Mouse (Mus musculus) heart, embryonic 13.5 days (tissue): ENCODE data around the gene Sumf1. TPM values are rescaled to one million over a fixed set of nuclear protein-coding genes. Genes with fewer than 3 reads are reported as not detected.

Experiments
- ATAC-seq: fragments of 200-750 bp; cut with Nextera tagmentation; 2 replicates; pipeline ENCODE4 v1.8.0; 2017; ENCODE audit warnings: moderate TSS enrichment; ENCODE audit not compliant: insufficient number of reproducible peaks, low FRiP score, low TSS enrichment; ENCODE audit errors: extremely low read depth
- H3K27ac ChIP-seq: fragments of 300-500 bp; sonication (generic); replicated peaks from 2 replicates; pipeline ENCODE4 v1.5.1; 2015; ENCODE audit warnings: moderate library complexity, mild to moderate bottlenecking, inconsistent platforms
- H3K27me3 ChIP-seq: fragments of 300-500 bp; sonication (generic); replicated peaks from 2 replicates; pipeline ENCODE4 v1.6.1; 2015; ENCODE audit warnings: mild to moderate bottlenecking, inconsistent platforms
- H3K36me3 ChIP-seq: fragments of 300-500 bp; sonication (generic); 2 replicates; pipeline ENCODE4 v1.6.1; 2015; ENCODE audit warnings: mild to moderate bottlenecking, inconsistent platforms
- H3K4me1 ChIP-seq: fragments of 300-500 bp; sonication (generic); 2 replicates; pipeline ENCODE4 v1.6.1; 2015; ENCODE audit warnings: inconsistent platforms
- H3K4me2 ChIP-seq: fragments of 300-500 bp; sonication (generic); 2 replicates; pipeline ENCODE4 v1.6.1; 2015; ENCODE audit warnings: inconsistent platforms, mild to moderate bottlenecking, moderate library complexity
- H3K4me3 ChIP-seq: fragments of 300-500 bp; sonication (generic); 2 replicates; pipeline ENCODE4 v1.5.1; 2015; ENCODE audit warnings: moderate library complexity, mild to moderate bottlenecking, inconsistent platforms
- H3K9ac ChIP-seq: fragments of 300-500 bp; sonication (generic); 2 replicates; pipeline ENCODE4 v1.6.1; 2015; ENCODE audit warnings: inconsistent platforms, mild to moderate bottlenecking, moderate library complexity
- H3K9me3 ChIP-seq: fragments of 300-500 bp; sonication (generic); 2 replicates; pipeline ENCODE4 v1.6.1; 2016; ENCODE audit warnings: inconsistent platforms
- WGBS: fragments of 180-500 bp; shearing (Covaris S2); methylation state at CpG from one replicate; pipeline ENCODE4 v1.1.7; 2015; ENCODE audit warnings: mixed read lengths; 5-methylcytosine and 5-hydroxymethylcytosine counted together
- polyA plus RNA-seq: library from polyadenylated mRNA; unstranded; fragments of >200 nt; fragmentation: Nextera tagmentation; extraction: Ambion mirVana; gene quantifications from 2 replicates; pipeline ENCODE4 v1.2.1, GENCODE M21; 2015

Gene Sumf1
- 18.9 and 22.1 TPM in 2 replicates for polyA plus RNA-seq

DNA sequence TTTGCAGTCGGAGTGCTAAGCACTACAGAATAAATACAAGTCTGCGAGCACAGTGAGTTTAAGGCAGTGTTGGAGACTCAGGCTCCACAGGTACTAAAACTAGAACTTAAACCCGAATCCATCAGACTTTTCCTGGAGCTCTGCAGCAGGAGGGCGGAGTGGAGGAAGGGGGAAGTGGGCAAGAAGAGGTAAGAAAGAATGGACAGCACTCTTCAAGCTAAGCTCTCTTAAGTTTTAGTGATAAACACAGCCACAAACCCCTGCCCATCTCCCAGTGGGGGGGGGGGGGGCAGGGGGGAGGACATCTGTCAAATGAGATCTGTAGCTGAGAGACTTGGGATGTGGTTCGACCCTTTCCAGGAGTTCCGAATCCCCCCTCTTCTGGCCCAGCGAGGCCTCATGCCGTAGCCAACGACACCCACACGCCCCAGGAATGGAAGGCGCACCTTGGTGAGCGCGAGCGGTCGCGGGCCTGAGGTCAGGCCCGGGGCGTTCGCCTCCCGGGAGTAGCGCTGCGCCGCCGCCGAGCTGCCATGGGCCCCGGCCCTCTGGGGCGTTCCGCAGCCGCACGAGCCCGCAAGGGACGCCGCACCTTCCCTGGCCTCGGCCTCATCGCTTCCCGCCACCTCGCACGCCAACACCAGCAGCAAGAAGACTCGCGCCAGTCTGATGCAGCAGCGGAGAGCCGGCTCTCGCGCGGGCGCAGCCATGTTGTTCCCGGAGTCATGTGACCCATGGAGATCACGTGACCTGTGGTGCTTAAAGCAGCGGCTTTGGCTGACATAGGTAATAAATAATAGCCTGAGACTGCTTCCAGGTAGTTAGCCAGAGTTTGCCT lies at the start of gene Sumf1:
Gene Sumf1 (minus strand): TSS at position 736 of the 838 bp plus-strand sequence.
- Histone ChIP-seq H3K27ac (no peak within 1 kb of the TSS), H3K9me3 (no peaks in the 10 kb centered on the region), H3K9ac (peak within 1 kb of the TSS; percentile 86), H3K4me3 (peak within 1 kb of the TSS; percentile 90), H3K4me1 (peaks cover 9% of the 10 kb centered on the region), H3K36me3 (no peaks in the 10 kb centered on the region), H3K4me2 (peak within 1 kb of the TSS; percentile 94), H3K27me3 (peaks cover 1% of the 10 kb centered on the region; the same call in 1 of the 2 replicates)
- WGBS, result 4% methylated on average over 49 of the region's 49 CpGs
- ATAC-seq, result peak; percentile 63

DNA sequence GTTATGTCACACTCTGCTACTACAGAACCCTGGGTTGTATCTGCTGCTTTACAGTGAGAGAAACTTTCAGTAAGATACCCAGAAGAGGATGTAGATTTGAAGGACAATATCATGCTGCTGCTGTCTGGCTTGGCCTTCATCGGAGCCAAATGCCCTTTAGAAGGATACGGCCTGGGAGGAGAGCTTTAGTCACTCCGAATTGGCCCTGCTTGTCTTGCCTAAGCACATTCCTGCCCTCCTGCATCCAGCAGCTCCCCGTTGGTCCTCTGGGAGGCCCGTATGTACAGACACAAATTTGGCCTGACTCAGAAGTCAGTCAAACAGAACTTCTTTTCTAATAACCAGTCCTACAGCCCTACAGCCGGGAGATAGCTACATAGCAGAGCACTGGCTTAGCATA lies 49.2 kb upstream of the Sumf1 start:
- ATAC-seq, result no peak
- 32% methylated on average over 6 of the region's 6 CpGs for WGBS
- Histone ChIP-seq H3K9ac (no peak overlapping the region; the same call in 1 of the 2 replicates), H3K27me3 (no peaks in the 10 kb centered on the region), H3K36me3 (peaks cover 9% of the 10 kb centered on the region; the same call in 1 of the 2 replicates), H3K4me1 (peaks cover 83% of the 10 kb centered on the region), H3K27ac (peak overlapping the region; percentile 51), H3K4me2 (no peak overlapping the region), H3K4me3 (no peak overlapping the region), H3K9me3 (no peaks in the 10 kb centered on the region)

DNA sequence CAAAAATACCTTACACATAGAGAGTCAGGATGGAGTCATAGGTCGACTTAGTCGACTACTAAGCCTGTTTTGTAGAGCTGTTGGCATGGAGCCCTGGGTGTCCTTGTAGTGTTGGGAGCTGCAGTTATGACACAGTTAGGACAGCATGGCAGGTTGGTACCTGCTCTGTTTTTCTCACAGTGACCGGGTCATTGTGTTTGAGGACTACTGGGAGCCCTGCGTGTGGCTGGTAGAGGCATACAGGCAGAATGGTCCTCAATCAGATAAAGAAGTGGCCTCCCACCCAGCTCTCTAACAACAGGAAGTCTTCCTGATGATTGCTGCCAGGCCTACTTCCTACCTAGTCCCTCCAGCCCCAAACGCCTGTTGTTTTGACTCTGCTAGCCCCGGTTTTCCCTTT lies 47.7 kb upstream of the Sumf1 start:
- Histone ChIP-seq H3K36me3 (peaks cover 7% of the 10 kb centered on the region; the same call in 1 of the 2 replicates), H3K4me2 (no peak overlapping the region), H3K4me1 (peaks cover 73% of the 10 kb centered on the region), H3K27ac (peak overlapping the region; percentile 73), H3K9ac (no peak overlapping the region), H3K27me3 (no peaks in the 10 kb centered on the region), H3K4me3 (no peak overlapping the region), H3K9me3 (no peaks in the 10 kb centered on the region)
- ATAC-seq, result no peak
- 16% methylated on average over 6 of the region's 6 CpGs for WGBS

DNA sequence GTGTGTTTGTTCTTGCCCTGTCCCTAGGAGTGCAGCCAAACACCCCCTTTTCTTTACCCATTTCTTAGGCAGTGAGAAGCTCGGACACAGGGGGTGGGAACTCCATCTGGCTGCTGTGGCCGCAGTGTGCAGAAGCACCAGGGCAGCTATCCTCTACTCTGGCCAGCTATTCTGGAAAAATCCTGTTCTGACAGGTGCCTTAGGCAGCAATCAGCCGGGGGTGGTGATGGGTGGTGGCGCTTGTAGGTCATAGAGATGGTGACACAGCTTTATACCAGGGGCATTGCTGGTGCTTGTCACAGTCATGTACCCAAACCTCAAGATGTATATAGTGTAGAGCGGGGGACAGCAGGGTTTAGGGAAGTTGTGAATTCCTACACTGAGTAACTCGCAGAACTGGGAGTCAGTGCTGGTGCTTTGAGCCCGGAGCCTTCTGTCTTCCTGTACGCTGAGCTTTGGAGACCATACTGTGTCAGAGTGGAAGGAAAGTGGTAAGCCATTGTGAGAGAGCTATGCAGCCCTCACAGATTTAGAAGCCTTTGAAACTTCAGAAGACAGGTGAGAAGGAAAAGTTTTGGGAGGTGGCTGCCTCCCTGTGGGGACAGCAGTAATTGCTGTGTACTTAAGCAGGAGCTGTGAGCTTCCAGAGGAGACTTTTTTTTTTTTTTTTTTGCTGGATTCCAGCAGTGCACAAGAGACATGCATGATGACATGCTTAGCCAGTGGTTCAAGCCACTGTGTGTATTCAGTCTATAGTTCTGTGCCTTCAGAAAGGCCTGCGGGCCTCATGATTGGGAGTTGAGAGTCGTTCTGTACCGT lies 46.7 kb upstream of the Sumf1 start:
- Histone ChIP-seq H3K36me3 (no peaks in the 10 kb centered on the region), H3K9me3 (no peaks in the 10 kb centered on the region), H3K4me3 (no peak overlapping the region), H3K4me1 (peaks cover 73% of the 10 kb centered on the region), H3K27me3 (no peaks in the 10 kb centered on the region), H3K9ac (no peak overlapping the region), H3K27ac (peak overlapping the region; percentile 73), H3K4me2 (no peak overlapping the region)
- no peak for ATAC-seq
- 70% methylated on average over 11 of the region's 11 CpGs for WGBS

DNA sequence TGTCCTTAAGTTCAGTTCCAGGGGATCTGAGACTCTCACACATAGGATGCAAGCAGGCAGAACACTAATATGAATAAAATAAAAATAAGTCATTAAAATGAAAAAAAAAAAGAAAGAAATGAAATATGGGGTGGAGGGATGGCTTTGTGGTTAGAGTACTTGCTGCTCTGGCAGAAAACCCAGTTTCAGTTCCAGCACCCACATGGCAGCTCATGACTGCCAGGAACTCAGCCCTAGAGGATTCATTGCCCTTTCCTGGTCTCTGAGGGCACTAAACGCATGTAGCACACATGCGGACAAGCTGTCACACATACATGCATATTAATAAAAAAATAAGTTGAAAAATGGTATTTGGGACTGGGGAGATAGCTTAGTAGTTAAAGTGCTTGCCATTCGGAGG lies 45.2 kb upstream of the Sumf1 start:
- H3K27me3 ChIP-seq, result no peaks in the 10 kb centered on the region

DNA sequence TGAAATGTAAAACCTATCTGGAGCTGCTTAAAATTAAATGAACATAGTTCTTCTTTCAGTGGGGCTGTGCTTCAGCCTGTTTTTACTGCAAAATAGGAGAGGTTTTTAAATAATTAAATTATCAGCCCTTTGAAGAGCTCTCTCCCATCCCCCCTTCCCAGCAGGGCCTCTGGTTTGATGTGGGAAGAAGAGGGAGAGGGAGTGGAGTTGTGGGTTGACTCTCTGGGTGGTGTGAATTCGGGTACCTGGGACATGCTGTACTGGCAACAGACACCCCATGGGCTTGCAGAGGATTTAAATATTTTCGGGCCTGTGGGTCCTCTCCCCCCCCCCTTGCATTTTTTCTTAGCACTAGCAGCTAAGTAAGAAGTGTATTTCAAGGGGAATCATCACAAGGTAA lies 43.2 kb upstream of the Sumf1 start:
- Histone ChIP-seq H3K4me2 (no peak overlapping the region), H3K9me3 (no peaks in the 10 kb centered on the region), H3K27me3 (no peaks in the 10 kb centered on the region), H3K36me3 (no peaks in the 10 kb centered on the region), H3K4me1 (peaks cover 67% of the 10 kb centered on the region), H3K4me3 (no peak overlapping the region), H3K9ac (no peak overlapping the region), H3K27ac (no peak overlapping the region)
- no peak for ATAC-seq
- 19% methylated on average over 2 of the region's 2 CpGs for WGBS

More for the DNA sequence above, 45.2 kb upstream of the Sumf1 start:
- H3K4me3 ChIP-seq, result no peak overlapping the region
- H3K9ac ChIP-seq, result no peak overlapping the region
- H3K36me3 ChIP-seq, result no peaks in the 10 kb centered on the region
- H3K4me1 ChIP-seq, result peaks cover 69% of the 10 kb centered on the region
- 91% methylated on average over 3 of the region's 3 CpGs for WGBS
- H3K9me3 ChIP-seq, result no peaks in the 10 kb centered on the region
- no peak overlapping the region for H3K4me2 ChIP-seq
- ATAC-seq, result no peak
- no peak overlapping the region for H3K27ac ChIP-seq

DNA sequence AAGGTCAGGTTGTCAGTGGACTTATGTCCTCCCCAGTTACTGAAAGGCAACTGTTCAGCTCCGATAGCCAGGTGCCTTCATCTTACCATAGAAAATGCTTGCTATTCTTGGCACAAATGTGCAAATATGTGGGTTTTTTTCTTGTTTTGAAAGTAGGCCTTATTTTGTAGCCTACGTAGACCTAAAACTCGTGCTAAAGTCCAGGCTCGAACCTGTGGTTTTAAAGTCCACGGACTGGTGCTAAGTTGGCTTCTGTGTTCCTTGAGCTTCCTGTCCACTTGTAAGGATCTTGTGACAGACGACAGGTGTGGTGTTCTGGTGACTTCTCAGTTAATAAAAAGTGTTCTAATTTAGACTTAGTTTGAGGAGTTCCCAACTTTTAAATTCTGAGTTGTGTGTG lies 42.7 kb upstream of the Sumf1 start:
- no peaks in the 10 kb centered on the region for H3K27me3 ChIP-seq
- H3K9me3 ChIP-seq, result no peaks in the 10 kb centered on the region
- no peak overlapping the region for H3K9ac ChIP-seq
- ATAC-seq, result no peak
- no peak overlapping the region for H3K4me3 ChIP-seq
- H3K4me2 ChIP-seq, result no peak overlapping the region
- WGBS, result 69% methylated on average over 6 of the region's 6 CpGs
- no peak overlapping the region for H3K27ac ChIP-seq
- no peaks in the 10 kb centered on the region for H3K36me3 ChIP-seq
- H3K4me1 ChIP-seq, result peaks cover 62% of the 10 kb centered on the region

DNA sequence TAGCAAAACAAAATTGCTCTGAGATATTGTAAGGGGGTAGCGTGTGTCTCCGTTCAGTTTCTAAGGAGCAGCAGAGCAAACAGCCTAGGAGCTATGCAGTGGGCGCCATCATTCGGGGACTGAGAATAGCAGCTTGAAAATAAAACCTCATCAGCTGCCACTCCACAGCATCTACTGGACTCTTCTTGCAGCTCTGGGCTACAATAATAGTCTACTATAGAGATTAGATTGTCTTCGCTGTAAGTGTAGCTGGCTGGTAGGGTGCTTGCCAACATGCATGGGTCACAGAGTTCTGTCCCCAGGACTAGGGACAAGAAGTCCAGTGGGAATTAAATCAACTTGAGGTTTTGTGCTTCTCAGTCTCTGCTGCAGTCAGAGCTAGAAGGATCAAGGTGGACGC lies 42.1 kb upstream of the Sumf1 start:
- Histone ChIP-seq H3K9me3 (no peaks in the 10 kb centered on the region), H3K4me3 (no peak overlapping the region), H3K4me1 (peaks cover 60% of the 10 kb centered on the region), H3K9ac (no peak overlapping the region), H3K27me3 (no peaks in the 10 kb centered on the region), H3K36me3 (no peaks in the 10 kb centered on the region), H3K4me2 (no peak overlapping the region), H3K27ac (no peak overlapping the region; the same call in 1 of the 2 replicates)
- WGBS, result 50% methylated on average over 6 of the region's 6 CpGs
- no peak for ATAC-seq

DNA sequence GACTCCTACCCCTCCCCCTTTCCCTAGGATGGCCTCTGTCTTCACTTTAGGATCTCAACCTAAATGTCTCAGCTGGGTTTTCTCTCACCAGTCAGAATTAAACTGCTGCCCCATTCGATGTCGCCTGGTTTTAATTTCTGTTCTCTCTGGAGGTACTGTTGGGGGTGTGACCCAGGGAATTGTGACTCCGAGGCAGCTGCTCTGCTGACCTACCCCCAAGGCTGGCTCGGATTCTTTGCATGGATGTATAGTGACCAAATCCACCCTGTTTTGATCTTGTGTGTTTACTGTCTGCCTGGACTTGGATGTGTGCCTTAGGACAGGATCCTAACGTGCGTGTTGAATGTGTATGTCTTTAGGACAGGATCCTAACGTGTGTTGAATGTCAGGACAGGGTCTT lies 40.8 kb upstream of the Sumf1 start:
- no peak for ATAC-seq
- Histone ChIP-seq H3K9ac (no peak overlapping the region), H3K4me2 (no peak overlapping the region), H3K4me3 (no peak overlapping the region), H3K9me3 (no peaks in the 10 kb centered on the region), H3K36me3 (no peaks in the 10 kb centered on the region), H3K4me1 (peaks cover 56% of the 10 kb centered on the region), H3K27ac (no peak overlapping the region), H3K27me3 (no peaks in the 10 kb centered on the region)
- 69% methylated on average over 7 of the region's 7 CpGs for WGBS

DNA sequence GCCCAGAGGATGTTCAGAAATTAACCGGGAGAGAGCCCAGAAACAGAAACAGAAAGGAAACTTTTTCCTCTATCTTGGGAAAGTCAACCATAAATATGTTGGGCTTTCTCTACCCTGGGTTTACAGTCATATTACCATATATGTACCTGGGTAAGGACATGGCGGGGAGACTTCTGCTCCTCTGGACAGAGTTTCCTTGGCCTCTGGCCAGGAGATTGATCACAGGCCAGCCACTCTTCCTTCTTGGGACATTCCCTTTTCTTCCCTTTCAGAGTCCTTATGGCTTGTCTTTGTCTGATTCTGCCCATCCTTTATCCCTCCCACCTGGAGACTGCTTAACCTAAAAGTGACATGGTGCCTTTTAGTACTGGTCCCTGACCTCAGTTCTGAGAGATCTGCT lies 39.6 kb upstream of the Sumf1 start:
- no peaks in the 10 kb centered on the region for H3K9me3 ChIP-seq
- H3K27me3 ChIP-seq, result no peaks in the 10 kb centered on the region
- H3K27ac ChIP-seq, result no peak overlapping the region
- no peak overlapping the region for H3K4me3 ChIP-seq
- H3K9ac ChIP-seq, result no peak overlapping the region
- no peak overlapping the region for H3K4me2 ChIP-seq
- peaks cover 55% of the 10 kb centered on the region for H3K4me1 ChIP-seq
- 77% methylated on average over 2 of the region's 2 CpGs for WGBS
- peaks cover under 1% of the 10 kb centered on the region; the same call in 1 of the 2 replicates for H3K36me3 ChIP-seq
- no peak for ATAC-seq

DNA sequence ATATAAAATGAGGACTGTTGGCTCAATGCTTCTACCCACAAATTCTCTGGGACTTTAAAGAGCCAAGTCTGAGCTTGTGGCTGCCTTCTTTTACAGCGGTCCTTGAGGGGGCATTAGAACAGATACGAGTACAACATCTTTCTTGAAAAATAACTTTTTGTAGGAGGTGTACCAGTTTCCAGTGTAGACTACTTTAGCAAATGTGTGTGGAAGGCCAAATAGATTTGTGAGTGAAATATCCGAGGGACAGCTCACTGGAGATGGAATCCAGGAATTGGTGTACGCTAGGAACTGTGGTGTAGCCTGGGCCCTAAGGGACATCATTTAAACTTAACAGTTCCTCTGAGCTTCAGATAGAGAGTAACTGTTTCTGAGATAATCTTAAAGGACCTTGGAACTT lies 39.0 kb upstream of the Sumf1 start:
- ATAC-seq, result no peak
- no peak overlapping the region for H3K27ac ChIP-seq
- H3K4me3 ChIP-seq, result no peak overlapping the region
- WGBS, result 88% methylated on average over 4 of the region's 4 CpGs
- no peak overlapping the region for H3K9ac ChIP-seq
- peaks cover 55% of the 10 kb centered on the region for H3K4me1 ChIP-seq
- no peaks in the 10 kb centered on the region for H3K9me3 ChIP-seq
- H3K27me3 ChIP-seq, result no peaks in the 10 kb centered on the region
- peaks cover 7% of the 10 kb centered on the region for H3K36me3 ChIP-seq
- no peak overlapping the region for H3K4me2 ChIP-seq
